Mouse (Mus musculus): ENCODE measurements around the gene Pls1.

DNA sequence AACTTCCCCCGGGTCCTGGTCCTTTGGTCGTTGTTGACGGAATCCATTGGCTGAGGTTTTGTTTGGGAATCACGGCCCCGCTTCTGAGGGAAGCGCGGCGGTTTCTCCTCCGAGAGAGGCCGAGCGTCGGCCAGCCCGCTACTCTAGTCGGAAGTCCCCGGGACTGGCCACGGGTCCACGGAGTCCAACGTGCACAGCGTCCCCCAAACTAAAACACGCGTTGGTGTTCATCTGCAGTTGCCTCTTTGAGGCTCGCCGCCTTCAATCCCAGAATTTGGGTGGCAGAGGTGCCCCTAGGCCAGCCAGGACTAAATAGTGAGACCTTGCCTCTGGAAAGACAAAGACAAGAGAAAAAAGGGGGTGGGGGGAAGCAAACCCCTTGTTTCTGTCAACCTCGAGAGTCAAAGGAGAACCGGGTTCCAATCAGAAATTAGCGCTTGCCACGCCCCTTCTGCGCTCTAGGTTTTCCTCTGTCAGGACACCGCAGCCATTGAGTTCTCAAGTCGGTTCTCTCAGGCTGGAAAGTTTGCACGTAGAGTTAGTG, 13.0 kb upstream of the Pls1 start:
- no peak for TF ChIP-seq CTCF (IDR thresholded peaks at IDR 0.05; ENCODE audit: insufficient read depth, low read depth, low read length)
- TF ChIP-seq POLR2A (IDR thresholded peaks at IDR 0.05; ENCODE audit: insufficient read depth, low read depth, low read length): no peak

All from olfactory bulb, adult 2 months (tissue).